Mouse (Mus musculus) heart, embryonic 16.5 days (tissue): ENCODE data around the gene Omt2b. TPM values are rescaled to one million over a fixed set of nuclear protein-coding genes. Genes with fewer than 3 reads are reported as not detected.
"Not testable (repeated sequence)": the region's sequence is repeated elsewhere in the genome, so short reads cannot be mapped to it uniquely, and the experiment has no call there.

ENCODE experiments used
- ATAC-seq: fragments of 200-750 bp; cut with Nextera tagmentation; replicated peaks from 2 replicates; pipeline ENCODE4 v1.8.0; 2017; ENCODE audit warnings: moderate number of reproducible peaks; ENCODE audit not compliant: insufficient read depth, low FRiP score; ENCODE audit errors: extremely low read depth
- H3K27ac ChIP-seq: fragments of 300-500 bp; sonication (generic); 2 replicates; pipeline ENCODE4 v1.5.1; 2014; ENCODE audit warnings: mild to moderate bottlenecking, low read length, control low read depth, moderate library complexity
- H3K27me3 ChIP-seq: fragments of 300-500 bp; sonication (generic); 2 replicates; pipeline ENCODE4 v1.6.1; 2014; ENCODE audit warnings: low read length, mixed read lengths; ENCODE audit not compliant: control insufficient read depth, insufficient read depth
- H3K36me3 ChIP-seq: fragments of 300-500 bp; sonication (generic); 2 replicates; pipeline ENCODE4 v1.6.1; 2014; ENCODE audit not compliant: control insufficient read depth, insufficient read depth
- H3K4me1 ChIP-seq: fragments of 300-500 bp; sonication (generic); 2 replicates; pipeline ENCODE4 v1.6.1; 2014; ENCODE audit warnings: low read length, mixed read lengths; ENCODE audit not compliant: control insufficient read depth, insufficient read depth
- H3K4me2 ChIP-seq: fragments of 300-500 bp; sonication (generic); 2 replicates; pipeline ENCODE4 v1.6.1; 2014; ENCODE audit warnings: low read depth, mild to moderate bottlenecking, control low read depth, low read length
- H3K4me3 ChIP-seq: fragments of 300-500 bp; sonication (generic); 2 replicates; pipeline ENCODE4 v1.5.1; 2014; ENCODE audit warnings: mild to moderate bottlenecking, control low read depth, low read length
- H3K9ac ChIP-seq: fragments of 300-500 bp; sonication (generic); 2 replicates; pipeline ENCODE4 v1.6.1; 2014; ENCODE audit warnings: low read length, control low read depth
- H3K9me3 ChIP-seq: fragments of 300-500 bp; sonication (generic); replicated peaks from 2 replicates; pipeline ENCODE4 v1.6.1; 2016; ENCODE audit warnings: low read length; ENCODE audit not compliant: control insufficient read depth
- WGBS: fragments of 180-500 bp; shearing (Covaris S2); extraction: QIAGEN DNeasy Blood & Tissue Kit; methylation state at CpG from one replicate; pipeline ENCODE4 v1.1.7; 2014; 5-methylcytosine and 5-hydroxymethylcytosine counted together
- polyA plus RNA-seq: library from polyadenylated mRNA; unstranded; fragments of >200 nt; fragmentation: Nextera tagmentation; extraction: Ambion mirVana; gene quantifications from 2 replicates; pipeline ENCODE4 v1.2.1, GENCODE M21; 2015

The Omt2b gene
- polyA plus RNA-seq, 1 experiment from 2014 or later, result not detected

DNA sequence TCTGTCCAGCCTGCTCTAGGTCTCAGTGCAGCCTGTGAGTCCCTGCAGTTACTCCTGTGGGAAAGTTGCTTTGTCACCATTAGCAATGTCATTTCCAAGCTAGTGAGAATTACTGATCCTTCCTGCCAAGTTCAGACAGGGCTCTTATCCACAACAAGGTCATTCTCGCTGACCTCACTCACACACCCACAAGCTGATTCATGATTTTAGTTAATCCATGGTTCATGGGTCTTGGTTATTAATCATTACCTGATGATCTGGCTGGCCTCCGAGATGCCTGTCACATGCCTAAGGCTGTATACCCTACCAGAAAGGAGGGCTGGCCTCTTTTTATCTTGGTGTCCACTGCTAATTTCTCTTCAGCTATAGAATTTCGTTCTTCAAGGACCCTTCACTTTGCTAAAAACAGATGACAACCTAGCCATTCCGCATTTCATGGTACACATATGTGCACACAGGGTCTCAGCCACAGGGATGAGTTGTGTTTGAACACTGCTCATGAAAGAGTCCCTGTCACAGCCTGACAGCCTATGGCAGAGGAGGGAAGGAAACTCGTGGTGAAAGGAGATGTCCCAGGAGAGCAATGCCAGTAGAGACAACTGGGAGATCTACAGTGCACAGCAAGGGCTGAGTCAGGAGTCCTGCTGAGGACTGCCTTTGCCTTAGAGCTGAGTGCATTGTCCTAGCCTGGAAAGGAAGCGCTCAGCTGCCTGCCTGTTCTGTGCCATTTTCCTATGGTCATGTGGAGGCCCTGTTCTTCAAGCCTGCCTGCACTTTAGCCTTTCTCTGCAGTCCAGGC, 21.0 kb downstream of the Omt2b start:
- H3K4me2 ChIP-seq, H3K27me3 ChIP-seq, H3K9me3 ChIP-seq, H3K4me3 ChIP-seq, ATAC-seq, H3K36me3 ChIP-seq, H3K9ac ChIP-seq, H3K4me1 ChIP-seq, H3K27ac ChIP-seq: not testable (repeated sequence)
- 59% methylated on average over 6 of the region's 6 CpGs for WGBS

DNA sequence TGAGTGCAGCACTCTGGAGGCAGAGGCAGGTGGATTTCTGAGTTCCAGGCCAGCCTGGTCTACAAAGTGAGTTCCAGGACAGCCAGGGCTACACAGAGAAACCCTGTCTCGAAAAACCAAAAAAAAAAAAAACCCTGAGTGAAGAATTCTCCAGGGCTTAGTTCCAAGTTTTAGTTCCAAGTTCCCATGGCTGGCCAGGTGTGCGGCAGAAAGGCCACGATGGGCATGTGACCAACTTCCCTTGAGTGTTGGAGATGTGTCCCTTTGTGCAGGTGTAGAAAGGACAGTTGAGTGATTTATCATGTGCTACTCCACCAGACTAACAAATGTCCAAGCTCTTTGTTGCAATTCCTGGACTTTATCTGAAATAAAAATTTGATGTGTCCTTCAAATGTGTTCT, 21.8 kb downstream of the Omt2b start:
- not testable (repeated sequence) for H3K36me3 ChIP-seq, H3K4me1 ChIP-seq, H3K9me3 ChIP-seq, H3K9ac ChIP-seq, H3K27me3 ChIP-seq, H3K27ac ChIP-seq, H3K4me2 ChIP-seq, H3K4me3 ChIP-seq, ATAC-seq
- whole genome bisulfite sequencing, result 79% methylated on average over 3 of the region's 3 CpGs

DNA sequence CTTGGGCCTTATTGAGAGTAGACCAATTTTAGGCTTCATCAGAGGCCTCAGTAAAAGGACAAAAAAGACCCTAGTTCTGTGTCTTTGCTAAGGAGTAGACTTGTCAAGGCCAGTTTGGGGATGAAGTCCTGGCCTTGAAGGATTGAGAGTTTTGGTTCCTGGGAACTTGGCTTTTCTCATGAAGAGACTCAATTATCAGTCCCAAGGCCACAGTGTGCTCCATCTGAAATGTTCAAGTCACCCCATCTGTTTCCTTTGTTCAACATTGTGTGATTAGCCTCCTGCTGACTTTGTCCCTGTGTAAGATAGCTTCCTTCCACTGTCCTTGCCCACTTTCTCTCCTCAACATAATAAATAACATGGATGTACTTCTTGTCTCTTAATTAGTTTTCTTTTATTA, 22.6 kb downstream of the Omt2b start:
- not testable (repeated sequence) for H3K36me3 ChIP-seq, ATAC-seq, H3K27ac ChIP-seq, H3K9ac ChIP-seq, H3K9me3 ChIP-seq, H3K27me3 ChIP-seq, H3K4me1 ChIP-seq, H3K4me2 ChIP-seq, H3K4me3 ChIP-seq

DNA sequence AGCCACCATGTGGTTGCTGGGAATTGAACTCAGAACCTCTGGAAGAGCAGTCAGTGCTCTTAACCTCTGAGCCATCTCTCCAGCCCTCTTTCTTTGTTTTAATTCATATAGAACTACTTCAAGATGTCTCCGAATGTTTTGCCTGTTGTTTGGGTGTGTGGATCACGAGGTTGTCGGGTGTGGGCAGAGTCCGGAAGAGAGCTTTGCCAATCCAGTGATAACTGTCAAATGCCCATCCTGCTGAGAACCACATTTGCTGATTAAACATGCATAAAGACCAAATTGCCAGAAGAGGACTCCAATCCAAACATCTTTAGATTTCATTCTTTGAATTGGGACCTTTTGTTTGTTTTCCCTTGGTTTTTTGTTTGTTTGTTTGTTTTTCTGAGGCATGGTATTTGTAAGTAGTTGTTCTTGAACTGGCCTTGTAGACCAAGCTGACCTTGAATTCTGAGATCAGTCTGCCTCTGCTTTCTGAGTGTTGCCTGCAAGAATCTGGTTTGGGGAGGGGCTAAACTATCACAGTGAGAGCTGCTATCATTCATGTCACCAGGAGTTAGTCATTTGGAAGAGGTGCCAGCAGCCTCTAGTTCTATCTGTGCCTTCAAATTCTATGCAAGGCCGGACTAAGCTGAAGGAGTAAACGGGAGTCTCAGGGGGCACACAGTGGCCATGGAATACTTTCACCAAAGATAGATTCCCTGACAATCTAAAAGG, 24.3 kb downstream of the Omt2b start:
- Histone ChIP-seq H3K9me3 (no peaks in the 10 kb centered on the region), H3K27me3 (no peaks in the 10 kb centered on the region), H3K9ac (no peak overlapping the region), H3K36me3 (no peaks in the 10 kb centered on the region), H3K4me2 (no peak overlapping the region), H3K4me3 (no peak overlapping the region), H3K27ac (no peak overlapping the region), H3K4me1 (no peaks in the 10 kb centered on the region)
- ATAC-seq, result no peak
- 62% methylated on average over 6 of the region's 6 CpGs for WGBS

DNA sequence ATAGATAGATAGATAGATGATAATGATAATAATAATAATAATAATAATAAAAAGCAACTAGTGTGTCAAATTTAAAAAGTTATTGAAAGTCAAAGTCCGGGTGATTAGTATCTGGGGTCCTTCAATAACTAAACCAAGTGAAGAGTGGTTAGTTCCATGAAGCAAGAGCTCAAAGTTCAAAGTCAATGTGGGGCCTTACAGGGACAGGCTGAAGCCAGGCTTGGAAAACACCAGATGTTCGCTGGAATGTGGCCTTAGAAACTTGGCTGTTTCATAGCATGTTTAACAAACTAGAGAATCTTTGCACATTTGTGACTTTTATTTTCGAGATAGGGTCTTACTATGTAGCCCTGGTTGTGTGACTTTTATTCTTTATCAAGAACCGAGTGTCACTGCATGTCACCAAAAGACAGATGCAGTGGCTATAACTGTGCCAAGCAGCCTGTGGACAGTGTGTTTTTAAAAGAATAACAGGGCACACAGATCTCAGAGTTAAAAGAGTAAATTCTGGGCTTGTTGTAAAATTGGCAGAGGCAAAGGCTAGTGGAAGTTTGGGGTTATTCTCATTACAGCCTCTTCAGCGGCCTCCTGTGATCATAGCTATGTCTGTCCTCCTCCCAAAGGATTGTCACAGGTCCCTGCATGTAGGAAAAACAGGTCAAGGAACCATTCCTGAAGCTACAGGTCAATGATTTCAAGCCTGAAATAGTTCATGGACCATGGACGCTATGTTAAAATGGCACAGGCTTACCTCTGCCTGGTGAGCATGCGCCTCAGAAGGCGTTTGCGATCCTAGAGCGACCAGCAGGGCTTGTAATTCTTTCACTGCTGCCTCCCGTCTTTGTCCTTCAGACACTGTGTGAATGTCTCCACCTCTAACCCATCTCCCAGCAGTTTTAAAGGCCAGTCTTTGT, 27.5 kb downstream of the Omt2b start:
- no peak overlapping the region for H3K4me3 ChIP-seq
- H3K4me1 ChIP-seq, result no peaks in the 10 kb centered on the region
- no peak overlapping the region for H3K4me2 ChIP-seq
- no peak for ATAC-seq
- 77% methylated on average over 11 of the region's 11 CpGs for WGBS
- no peaks in the 10 kb centered on the region for H3K9me3 ChIP-seq
- H3K27ac ChIP-seq, result no peak overlapping the region
- no peak overlapping the region for H3K9ac ChIP-seq
- H3K36me3 ChIP-seq, result no peaks in the 10 kb centered on the region
- H3K27me3 ChIP-seq, result no peaks in the 10 kb centered on the region

DNA sequence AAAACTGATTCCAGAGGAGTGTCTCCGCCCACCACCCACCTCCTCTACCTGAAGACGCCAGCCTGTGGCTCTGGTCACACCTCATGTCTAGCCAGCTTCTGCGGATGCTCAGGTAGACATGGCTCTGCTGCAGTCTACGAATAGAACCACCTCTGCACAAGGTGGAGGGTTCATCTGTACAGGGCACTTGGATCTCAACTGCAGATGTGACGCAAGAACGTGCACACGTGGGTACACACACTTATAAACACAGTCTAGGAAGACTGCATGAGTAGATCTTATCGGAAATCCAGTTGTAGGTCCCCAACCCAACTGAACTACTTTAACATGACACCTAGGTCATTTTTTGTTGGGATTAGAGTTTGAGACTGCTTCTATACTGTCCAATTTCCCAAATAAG, 28.2 kb downstream of the Omt2b start, which contains the start of gene Gsta2:
TSS of gene Gsta2 (minus strand) at position 178 of the 400 bp plus-strand sequence.
- H3K27ac ChIP-seq, result no peak within 1 kb of the TSS
- H3K27me3 ChIP-seq, result no peaks in the 10 kb centered on the region
- 89% methylated on average over 8 of the region's 8 CpGs for WGBS
- H3K4me3 ChIP-seq, result no peak within 1 kb of the TSS
- no peak within 1 kb of the TSS for H3K9ac ChIP-seq
- H3K4me2 ChIP-seq, result no peak within 1 kb of the TSS
- no peaks in the 10 kb centered on the region for H3K36me3 ChIP-seq
- no peaks in the 10 kb centered on the region for H3K4me1 ChIP-seq
- ATAC-seq, result no peak
- H3K9me3 ChIP-seq, result no peaks in the 10 kb centered on the region

DNA sequence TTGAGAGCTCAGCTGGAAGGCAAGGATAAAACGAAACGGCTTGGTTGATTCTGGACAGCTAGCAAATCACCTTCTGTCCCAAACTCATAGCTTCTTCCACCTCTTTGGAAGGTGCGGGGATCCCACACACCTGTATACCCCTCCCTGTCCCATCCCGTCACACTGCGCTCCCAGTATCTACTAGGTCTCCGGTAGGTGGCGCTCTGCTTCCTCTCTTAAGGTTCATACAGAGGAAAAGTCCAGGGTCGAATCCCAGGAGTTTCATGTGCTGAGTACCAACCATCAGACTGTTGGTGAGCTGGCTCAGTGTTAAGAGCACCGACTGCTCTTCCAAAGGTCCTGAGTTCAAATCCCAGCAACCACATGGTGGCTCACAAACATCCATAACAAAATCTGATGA, 30.7 kb downstream of the Omt2b start:
- no peak overlapping the region for H3K4me2 ChIP-seq
- H3K36me3 ChIP-seq, result no peaks in the 10 kb centered on the region
- WGBS, result 13% methylated on average over 9 of the region's 9 CpGs
- no peaks in the 10 kb centered on the region for H3K9me3 ChIP-seq
- H3K4me3 ChIP-seq, result no peak overlapping the region
- no peaks in the 10 kb centered on the region for H3K4me1 ChIP-seq
- no peak overlapping the region for H3K9ac ChIP-seq
- no peak overlapping the region for H3K27ac ChIP-seq
- ATAC-seq, result no peak
- H3K27me3 ChIP-seq, result no peaks in the 10 kb centered on the region

DNA sequence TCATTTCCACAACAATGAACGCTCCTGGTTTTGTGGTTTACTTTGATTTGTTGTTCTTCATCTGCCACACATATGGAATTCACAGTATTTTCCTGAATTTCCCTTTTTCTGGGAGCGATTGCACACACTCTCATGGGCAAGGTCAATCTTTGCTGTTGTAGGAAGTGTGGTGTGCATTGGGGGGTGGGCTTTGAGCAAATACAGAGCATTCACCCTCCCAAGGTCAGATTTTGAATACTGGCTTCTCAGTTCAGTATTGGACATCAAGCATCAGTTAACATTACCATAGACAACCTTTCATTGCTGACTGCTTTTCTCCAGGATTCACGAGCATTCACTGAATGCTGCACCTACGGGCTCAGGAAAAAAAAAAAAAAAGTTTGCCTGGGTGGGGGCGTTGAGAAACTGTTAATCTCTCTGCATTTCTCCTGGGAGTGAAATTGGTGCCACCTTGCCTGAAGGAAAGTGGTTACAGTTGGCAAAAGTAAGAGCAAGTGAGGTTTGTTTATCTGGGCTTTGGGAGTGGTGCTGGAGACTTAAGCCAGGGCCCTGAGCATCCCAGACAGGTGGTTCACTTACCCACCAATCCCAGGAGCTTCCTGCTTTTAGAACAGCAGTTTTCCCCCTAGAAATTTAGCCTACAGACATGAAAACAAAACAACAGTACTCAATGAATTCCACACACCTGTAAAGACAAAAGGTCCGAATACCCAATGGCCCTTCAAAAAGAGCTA, 32.5 kb downstream of the Omt2b start:
- H3K4me1 ChIP-seq, result no peaks in the 10 kb centered on the region
- WGBS, result 69% methylated on average over 6 of the region's 6 CpGs
- H3K4me2 ChIP-seq, result no peak overlapping the region
- no peak for ATAC-seq
- H3K9me3 ChIP-seq, result no peaks in the 10 kb centered on the region
- H3K27me3 ChIP-seq, result no peaks in the 10 kb centered on the region
- H3K4me3 ChIP-seq, result no peak overlapping the region
- no peak overlapping the region for H3K27ac ChIP-seq
- no peaks in the 10 kb centered on the region for H3K36me3 ChIP-seq
- H3K9ac ChIP-seq, result no peak overlapping the region
